Mouse (Mus musculus) adrenal gland, postnatal 10 days (tissue): ENCODE data around the gene Ddx19a. TPM values are rescaled to one million over a fixed set of nuclear protein-coding genes. Genes with fewer than 3 reads are reported as not detected.
"Not testable (repeated sequence)": the region's sequence is repeated elsewhere in the genome, so short reads cannot be mapped to it uniquely, and the experiment has no call there.

Experiments used
- DNase-seq: peaks from one replicate; pipeline ENCODE4 v3.0.0; 2021; ENCODE audit warnings: mixed read lengths
- microRNA-seq: library from miRNA; unstranded; fragments of <30 nt; microRNA quantifications from one replicate; pipeline ENCODE4 v1.2.0, GENCODE M21; 2021
- total RNA-seq, 2 experiments: library from RNA; stranded (reverse); gene quantifications; 2 replicates each; pipeline ENCODE4 v1.2.3; 2021

The Ddx19a gene
- total RNA-seq, 2 experiments from 2014 or later = 47.6 to 50.1 TPM

GRCm38 (mm10) chr8:110936217-110936616 is 61.4 kb downstream of the Ddx19a start:
- DNase-seq = no peak

GRCm38 (mm10) chr8:110933272-110933671 is 64.3 kb downstream of the Ddx19a start:
- no peak for DNase-seq

GRCm38 (mm10) chr8:110932444-110932843 is 65.2 kb downstream of the Ddx19a start:
- no peak for DNase-seq

- DNase-seq = peak; percentile 70
These were observed 66.2 kb downstream of the Ddx19a start for GRCm38 (mm10) chr8:110931176-110931939.

GRCm38 (mm10) chr8:110929672-110930071 is 67.9 kb downstream of the Ddx19a start:
- DNase-seq = not testable (repeated sequence)

- DNase-seq = no peak
These were observed 68.5 kb downstream of the Ddx19a start for GRCm38 (mm10) chr8:110929066-110929465.

GRCm38 (mm10) chr8:110928435-110928834 is 69.2 kb downstream of the Ddx19a start:
- no peak for DNase-seq

- DNase-seq = no peak
These were observed 70.9 kb downstream of the Ddx19a start for GRCm38 (mm10) chr8:110926690-110927089.

- DNase-seq = no peak
These were observed 71.9 kb downstream of the Ddx19a start for GRCm38 (mm10) chr8:110925691-110926140.

Small RNAs within 50 kb of the gene (microRNA-seq; reads per million reads assigned to microRNA genes)
- gene Gm24103 (not detected), gene Mir3473d (not detected)

Other genes with a start within 250 kb of the Ddx19a start
- 1 to 10 TPM; 8.6 to 9.9 TPM for gene Il34, start 191.9 kb downstream of the Ddx19a start, total RNA-seq
- 10 to 100 TPM; 75.3 to 89.4 TPM for gene Cog4, start 151.2 kb downstream of the Ddx19a start, total RNA-seq
- gene Sf3b3, start 151.0 kb downstream of the Ddx19a start, total RNA-seq = 10 to 100 TPM; 61.0 to 74.0 TPM
- gene Fuk, start 95.3 kb downstream of the Ddx19a start, total RNA-seq = 10 to 100 TPM in 1 of 2 experiments, 1 to 10 TPM in 1; 7.9 to 10.6 TPM
- gene St3gal2, start 77.9 kb downstream of the Ddx19a start, total RNA-seq = 10 to 100 TPM; 23.6 to 26.6 TPM
- 10 to 100 TPM; 12.6 to 13.0 TPM for gene Ddx19b, start 34.0 kb upstream of the Ddx19a start, total RNA-seq
- 10 to 100 TPM; 70.6 to 78.6 TPM for gene Aars, start 35.3 kb upstream of the Ddx19a start, total RNA-seq
- not detected for gene Exosc6, start 58.5 kb upstream of the Ddx19a start, total RNA-seq
- under 1 TPM in 1 of 2 experiments, not detected in 1; 0.15 TPM for gene Clec18a, start 94.6 kb upstream of the Ddx19a start, total RNA-seq
- 10 to 100 TPM; 42.0 to 56.4 TPM for gene Pdpr, start 96.8 kb upstream of the Ddx19a start, total RNA-seq